Mouse (Mus musculus): ENCODE results near the gene Prrc2b. TPM values are rescaled to one million over a fixed set of nuclear protein-coding genes. Genes with fewer than 3 reads are reported as not detected.
A peak's percentile ranks its signal among the peaks of the same experiment; 100 is the strongest.

Gene Prrc2b
- total RNA-seq, 2 experiments from 2014 or later: 259 to 266 TPM

DNA sequence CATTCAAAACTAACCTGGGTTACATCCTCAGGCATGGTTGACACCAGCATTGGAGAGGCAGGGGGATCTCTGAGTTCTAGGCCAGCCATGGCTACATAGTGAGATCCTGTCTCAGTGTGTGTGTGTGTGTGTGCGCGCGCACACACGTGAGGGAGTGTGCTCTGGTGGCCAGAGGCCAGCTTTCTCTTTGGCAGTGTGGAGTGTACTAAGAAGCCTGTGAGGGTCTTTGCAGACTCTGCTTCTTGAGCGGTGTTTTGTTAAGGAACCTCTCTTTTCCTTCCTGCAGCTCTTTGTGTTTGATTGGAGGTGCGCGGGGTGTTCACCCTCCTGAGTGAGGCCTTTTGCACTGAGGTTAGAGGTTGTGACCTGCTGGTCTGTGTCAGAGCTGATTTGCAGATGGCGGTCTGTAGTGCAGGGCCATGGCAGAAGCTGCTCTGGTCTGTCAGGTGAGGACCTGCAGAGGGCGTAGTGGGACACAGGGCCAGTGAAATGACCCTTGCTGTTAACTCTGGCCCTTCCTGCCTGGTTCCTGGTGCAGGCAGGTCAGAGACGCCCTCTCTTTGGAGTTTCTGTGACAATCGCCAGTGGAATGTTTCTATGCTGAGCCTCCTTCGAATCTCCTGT, 7.8 kb downstream of the Prrc2b start:
- DNase-seq (ENCODE audit: low spot score in 2 of 2): no peak

DNA sequence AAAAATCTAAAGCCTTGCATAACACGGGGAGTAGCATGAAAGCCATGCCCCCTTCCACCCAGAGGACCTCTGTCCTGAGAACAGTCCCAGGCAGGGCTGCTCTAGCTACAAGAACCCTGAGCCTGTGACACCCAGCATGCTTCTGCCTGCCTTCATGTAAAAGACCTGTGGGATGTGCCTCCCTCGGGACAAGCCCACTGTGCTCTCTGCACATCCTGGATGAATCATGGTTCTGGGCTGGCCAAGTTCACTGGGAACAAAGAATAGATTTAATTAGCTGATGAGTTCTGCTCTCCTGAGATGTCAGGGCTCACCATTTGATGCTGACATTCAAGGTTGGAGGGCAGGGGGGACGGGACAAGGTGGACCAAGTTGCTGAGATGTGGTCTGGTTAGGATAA, 9.6 kb downstream of the Prrc2b start:
- DNase-seq (ENCODE audit: low spot score in 2 of 2): no peak

DNA sequence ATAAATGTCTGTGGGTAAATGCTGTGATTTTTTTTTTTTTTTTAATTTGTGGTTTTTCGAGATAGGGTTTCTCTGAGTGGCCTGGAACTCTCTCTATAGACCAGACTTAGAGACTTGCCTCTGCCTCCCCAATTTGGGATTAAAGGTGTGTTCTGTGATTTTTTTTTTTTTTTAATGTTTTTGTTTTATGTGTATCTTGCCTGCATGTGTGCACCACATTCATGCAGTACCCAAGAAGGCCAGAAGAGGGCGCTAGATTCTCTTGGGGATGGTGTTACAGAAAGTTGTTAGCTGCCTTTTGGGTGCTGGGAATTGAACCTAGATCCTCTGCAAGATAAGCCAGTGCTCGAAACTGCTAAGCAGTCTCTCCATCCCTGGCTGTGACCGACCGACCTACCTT, 10.1 kb downstream of the Prrc2b start:
- no peak for DNase-seq (ENCODE audit: low spot score in 2 of 2)

DNA sequence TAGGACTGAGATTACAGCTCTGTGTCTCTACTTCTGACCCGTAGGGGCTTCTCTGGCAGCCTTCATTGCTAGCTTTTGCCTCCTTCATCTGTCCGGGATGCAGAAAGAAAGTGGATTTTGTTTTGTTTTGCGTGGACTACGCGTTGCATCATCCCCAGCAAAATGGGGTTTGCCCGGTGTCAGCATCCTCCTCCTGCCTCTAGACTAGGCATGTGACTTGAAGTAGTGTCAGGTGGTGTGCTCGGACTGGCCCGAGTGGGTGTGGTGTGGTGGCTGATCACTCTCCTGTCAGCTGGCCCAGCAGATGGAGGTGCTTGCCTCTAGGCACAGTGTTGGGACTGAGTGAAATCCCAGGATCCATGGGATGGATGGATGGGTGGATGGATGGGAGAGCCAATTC, 11.2 kb downstream of the Prrc2b start:
- no peak for DNase-seq (ENCODE audit: low spot score in 2 of 2)

DNA sequence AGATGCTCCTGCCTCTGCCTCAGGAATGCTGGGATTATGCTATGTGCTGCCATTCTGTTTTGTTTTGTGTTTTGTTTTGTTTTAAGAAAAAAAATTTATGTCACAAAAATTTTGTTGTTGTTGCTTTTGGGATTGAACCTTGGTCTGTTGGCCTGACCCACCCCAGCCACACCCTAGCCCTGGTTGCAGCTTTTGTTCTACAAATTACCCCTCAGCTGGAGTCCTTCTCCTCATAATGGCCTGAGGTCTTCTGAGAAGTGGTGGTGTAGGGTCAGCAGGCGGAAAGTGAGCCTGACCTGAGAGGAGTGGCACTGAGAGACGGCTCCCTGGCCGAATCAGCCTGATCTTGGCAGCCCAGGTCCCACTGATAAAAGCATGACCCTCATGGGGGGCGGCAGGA, 11.8 kb downstream of the Prrc2b start:
- no peak for DNase-seq (ENCODE audit: low spot score in 2 of 2)

DNA sequence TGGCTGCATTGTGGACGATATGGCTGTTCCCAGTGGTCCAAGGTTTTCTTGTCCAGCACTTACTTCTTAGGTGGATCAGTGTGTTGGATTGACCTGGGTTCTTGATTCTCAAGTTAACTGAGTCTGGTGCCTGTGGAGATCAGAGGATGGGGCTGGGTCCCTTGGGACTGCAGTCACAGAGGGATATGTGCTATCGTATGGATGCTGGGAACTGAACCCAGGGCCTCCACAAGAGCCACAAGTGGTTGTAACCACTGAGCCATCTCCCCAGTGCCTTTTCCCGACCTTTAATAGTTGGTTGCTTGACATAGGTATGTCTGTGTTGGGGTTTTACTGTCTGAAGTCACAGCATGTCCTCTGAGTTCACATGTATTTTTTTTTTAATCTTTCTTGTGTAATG, 12.2 kb downstream of the Prrc2b start:
- DNase-seq (ENCODE audit: low spot score in 2 of 2): no peak

DNA sequence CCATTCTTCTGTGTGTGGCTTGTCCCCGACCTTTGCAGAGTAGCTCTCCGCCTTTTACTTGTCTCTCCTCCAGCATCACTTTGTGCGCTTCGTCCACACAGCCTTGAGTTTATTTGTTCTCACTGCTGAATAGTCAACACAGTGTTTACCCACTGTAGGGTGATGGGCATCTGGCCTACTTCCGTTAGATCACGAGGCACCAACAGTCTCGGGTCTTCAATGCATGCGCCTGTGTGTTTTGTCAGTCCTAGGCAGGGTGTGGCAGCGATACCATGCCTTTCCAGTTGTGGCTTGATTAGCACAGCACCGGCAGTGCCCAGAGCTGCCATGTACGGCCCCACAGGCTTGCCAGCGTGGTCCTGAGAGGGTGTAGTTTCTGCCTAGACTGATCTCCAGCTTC, 13.6 kb downstream of the Prrc2b start:
- no peak for DNase-seq (ENCODE audit: low spot score in 2 of 2)

DNA sequence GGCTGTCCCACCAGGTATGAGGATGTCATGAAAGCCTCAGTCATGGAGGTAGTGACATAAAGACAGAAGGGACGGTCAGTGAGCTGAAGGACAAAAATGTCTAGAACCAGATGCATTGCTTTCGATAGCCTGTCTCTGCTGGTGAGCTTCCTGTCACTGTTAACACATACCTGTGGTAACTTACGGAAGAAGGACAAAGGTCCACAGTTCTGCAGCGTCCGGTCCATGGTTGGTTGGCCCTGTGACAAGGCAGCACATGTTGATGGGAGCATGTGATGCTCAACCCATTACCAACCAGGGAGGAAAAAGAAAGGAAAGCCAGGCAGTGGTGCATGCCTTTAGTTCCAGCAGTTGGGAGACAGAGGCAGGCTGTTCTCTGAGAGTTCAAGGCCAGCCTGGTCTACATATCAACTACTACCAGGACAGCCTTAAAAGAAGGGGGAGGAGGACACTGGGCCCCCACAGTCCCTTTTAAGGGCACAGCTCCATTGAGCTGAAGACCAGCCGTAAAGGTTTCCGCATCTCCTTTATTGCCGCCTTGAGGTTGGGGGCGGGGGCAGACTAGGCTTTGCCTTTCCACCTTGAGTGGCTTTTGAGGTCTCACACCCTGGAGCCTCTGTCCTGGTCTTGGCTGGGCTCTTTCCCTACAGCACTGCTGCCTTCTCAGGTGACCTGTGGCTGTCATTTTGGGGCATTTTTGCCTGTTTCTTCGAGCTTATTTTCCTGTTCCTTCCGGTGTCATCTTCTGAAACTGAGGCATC, 14.3 kb downstream of the Prrc2b start:
- no peak for DNase-seq (ENCODE audit: low spot score in 2 of 2)

DNA sequence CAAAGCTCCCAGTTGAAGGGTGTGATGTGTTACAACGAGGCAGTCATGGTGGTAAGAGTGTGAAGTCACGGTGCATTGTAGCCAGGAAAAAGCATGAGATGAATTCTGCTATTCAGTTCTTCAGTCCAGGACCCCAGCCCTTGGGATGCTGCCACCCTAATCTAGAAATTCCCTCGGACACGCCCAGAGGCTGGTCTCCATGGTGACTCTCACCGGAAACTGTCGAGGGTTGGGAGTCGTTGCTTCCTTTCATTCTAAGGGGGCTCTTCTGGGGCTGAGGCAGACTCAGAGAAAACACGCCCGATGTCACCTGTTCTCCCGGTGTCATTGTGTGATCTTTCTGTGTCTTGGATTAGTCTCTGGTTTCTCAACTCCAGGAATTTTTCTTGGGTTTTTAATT, 15.7 kb downstream of the Prrc2b start:
- no peak for DNase-seq (ENCODE audit: low spot score in 2 of 2)

DNA sequence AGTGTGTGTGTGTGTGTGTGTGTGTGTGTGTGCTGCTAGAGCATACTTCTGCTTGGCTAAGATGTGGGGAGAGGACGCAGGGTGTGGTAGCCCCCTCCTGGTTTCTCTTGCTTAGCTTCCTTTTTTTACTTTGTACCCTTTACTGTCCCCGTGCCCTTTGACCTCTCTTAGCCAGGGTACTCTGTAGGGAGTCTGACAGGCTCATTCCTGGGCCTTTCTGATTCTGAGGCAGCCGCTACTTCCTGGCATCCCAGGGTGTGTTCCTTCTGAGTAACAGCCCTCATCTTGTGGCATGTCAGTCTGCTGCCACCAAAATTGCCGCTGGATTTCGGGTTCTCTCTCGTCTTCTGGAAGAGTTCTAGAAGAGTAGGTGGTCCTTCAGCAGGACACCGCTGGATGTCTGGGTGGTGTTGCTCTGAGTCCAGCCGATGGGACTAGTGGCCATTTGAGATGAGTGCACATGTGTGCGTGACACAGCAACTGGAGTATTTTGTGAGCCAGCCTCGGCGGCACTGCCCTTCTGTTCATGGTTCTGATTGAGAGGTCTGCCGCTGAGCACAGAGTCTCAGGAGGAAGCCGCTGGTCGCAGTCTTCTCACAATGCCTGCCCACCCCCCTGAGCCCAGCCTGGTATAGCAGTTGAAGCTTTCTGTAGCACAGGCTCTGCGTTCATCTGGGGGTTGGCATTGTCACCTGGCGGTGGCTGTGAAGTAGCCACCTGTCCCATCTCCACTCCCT, 16.3 kb downstream of the Prrc2b start:
- DNase-seq (ENCODE audit: low spot score in 2 of 2): no peak

DNA sequence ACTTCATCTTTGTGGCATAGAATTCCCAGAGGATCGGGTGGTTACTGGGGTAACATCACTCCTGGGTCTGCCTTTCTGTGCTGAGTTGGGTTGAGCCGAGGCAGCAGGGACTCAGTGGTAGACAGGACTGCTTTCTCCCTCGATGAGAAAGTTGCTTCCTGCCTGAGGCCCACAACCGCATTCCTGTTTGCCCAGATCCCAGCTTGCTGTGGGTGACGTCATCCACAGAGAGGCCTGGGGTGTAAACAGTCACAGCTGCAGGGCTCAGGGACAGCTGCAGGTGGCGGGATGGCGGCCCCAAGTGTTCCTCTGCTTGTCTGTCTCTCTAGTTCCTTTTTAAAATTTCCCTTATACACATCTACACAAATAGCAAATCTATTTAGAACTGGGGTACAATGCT, 16.9 kb downstream of the Prrc2b start:
- DNase-seq (ENCODE audit: low spot score in 2 of 2): peak; percentile 67 to 69

DNA sequence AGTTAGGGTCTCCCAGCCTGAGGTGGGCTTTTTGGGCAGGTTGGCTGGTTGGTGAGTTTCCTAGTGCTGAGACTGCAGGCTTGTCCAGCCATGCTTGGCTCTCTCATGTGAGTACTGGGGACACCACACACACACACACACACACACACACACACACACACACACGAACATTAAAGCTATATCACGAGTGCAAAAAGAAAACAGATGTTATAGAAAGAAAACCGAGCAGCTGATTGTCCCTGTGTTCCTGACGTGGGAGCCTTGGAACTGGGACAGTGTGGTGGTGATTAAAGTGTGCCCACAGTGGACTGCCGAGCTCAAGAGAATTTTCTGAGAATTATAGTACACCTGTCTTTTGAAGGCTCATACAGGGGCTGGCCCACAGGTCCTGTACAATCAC, 18.4 kb downstream of the Prrc2b start:
- no peak for DNase-seq (ENCODE audit: low spot score in 2 of 2)

DNA sequence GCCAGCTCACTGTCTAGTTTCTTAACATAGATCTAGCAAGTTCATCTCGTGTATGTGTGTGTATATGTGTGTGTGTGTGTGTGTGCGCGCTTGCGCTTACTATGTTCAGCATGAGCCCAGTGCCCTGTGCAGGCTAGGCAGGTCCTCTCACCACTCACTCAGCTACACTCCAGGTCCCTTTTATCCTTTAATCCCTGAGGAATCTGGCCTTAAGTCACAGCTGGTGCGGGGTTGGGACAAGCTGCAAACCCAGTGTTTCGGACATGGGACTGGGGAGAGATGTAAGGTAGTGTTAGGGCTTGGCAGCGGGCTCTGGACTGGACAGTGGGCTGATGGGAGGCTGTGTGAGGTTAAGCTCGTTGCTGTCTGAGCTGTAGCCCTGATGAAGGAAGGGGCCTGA, 19.1 kb downstream of the Prrc2b start:
- no peak for DNase-seq (ENCODE audit: low spot score in 2 of 2)

DNA sequence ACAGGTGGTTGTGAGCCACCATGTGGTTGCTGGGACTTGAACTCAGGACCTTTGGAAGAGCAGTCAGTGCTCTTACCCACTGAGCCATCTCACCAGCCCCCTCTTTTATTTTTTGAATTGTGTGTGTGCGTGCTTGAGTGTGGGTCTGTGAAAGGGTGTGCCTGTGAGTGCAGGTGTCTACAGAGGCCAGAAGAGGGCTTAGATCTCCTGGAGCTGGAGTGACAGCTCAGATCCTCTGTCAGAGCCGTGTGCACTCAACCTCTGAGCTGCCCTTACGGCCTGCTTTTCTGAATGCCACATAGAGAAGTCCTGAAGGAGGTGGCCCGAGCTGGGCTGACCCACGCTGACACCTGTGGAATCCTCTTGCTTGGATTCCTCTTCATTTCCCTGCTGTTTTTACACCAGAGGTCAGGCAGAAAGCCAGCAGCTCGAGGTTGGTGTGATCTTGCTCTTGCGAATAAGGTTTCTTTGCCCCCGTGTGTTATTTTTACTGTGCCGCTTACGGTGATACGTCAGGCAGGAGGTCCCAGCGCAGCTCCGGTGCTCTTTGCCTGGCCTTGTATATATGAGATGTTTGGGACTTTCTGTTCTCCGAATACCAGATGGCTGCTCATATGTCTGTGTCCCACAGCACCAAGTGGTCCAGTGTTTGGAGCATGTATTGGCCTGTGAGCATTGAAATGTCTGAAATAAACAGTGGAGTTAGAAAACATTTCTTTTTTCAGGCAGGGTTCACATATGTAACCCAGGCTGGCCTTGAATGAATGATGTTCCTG, 21.0 kb downstream of the Prrc2b start:
- DNase-seq (ENCODE audit: low spot score in 2 of 2): no peak

DNA sequence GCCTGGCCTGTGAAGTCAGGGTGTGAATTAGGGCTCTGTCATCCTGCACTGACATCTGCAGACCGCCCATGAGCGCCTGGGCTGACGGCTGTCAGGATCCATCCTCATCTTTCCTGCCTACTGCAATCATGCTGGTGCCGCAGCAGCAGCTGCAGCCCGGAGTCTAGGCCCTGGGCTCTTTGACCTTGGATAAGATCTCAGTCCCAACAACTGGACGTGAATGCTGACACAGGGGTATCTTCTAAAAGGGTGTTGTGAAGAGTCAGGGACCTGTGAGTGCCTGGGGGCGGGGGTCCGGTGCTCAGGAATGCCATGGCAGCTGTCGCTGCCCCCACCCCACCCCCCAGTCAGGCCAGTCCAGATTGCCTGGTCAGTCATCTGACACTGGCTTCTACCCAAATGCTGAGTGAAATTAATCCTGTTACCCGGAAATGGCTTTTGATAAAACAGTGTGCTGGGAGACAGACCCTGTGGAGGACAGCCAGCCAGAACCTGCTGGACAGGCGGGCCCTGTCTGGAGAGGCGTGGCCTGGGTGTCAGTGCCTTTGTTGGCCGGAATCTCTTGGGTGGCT, 23.4 kb downstream of the Prrc2b start:
- no peak for DNase-seq (ENCODE audit: low spot score in 2 of 2)

DNA sequence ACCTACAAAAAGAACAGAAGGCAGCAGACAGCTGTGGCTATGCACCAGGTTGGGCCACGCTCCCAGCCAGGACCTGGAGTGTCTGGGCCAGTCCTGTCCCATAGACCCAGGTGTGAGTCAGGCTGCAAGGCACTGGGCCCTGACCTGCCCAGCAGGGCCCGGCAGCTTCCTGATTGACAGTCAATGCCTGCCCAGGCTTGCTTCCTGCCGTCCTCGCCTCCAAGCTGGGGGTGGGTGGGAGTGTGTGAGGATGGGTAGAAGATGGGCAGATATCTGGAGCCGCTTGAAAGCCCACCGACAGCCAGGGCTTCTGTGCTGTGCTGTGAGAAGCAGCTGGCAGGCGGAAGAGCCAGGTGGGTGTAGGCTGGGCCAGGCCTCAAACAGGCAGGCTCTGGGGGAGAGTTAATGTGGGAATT, 24.2 kb downstream of the Prrc2b start:
- DNase-seq (ENCODE audit: low spot score in 2 of 2): peak; percentile 57 to 77

DNA sequence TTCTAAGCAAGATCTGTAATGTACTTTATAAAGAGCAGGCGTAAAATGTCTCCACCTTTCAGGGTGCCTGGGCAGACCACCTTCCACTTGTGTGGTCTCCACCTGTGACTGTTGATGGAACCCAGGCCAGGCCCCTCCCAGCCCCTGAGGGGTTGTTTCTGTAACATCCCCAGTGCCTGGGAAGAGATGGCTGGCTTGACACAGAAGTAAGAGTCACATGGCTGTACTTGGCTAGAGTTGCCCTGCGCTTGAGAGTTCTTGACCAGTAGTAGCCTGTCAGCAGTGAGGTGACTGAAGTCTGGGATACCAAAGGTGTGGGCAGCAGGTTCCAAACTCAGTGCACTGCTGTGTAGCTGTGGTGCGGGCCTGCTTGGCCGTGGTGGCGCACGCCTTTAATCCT, 24.6 kb downstream of the Prrc2b start:
- DNase-seq (ENCODE audit: low spot score in 2 of 2): no peak

DNA sequence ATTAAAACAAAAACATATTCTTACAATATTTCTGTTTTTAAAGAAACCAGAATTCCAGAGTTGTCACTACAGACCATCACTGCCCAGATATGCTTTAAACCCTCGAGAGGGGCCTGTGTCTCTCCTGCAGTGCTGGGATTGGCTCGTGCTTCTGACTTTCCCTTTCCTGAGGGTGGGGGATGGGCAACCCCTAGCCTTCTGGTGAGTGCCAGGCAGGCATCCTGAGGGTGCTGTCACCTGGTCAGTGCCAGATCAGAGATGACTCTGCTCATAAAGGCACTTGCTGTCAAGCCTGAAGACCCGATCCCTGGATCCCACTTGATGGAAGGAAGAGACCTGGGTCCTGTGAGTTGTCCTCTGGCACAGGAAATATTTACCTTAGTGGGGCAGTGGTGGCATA, 26.0 kb downstream of the Prrc2b start:
- no peak for DNase-seq (ENCODE audit: low spot score in 2 of 2)

DNA sequence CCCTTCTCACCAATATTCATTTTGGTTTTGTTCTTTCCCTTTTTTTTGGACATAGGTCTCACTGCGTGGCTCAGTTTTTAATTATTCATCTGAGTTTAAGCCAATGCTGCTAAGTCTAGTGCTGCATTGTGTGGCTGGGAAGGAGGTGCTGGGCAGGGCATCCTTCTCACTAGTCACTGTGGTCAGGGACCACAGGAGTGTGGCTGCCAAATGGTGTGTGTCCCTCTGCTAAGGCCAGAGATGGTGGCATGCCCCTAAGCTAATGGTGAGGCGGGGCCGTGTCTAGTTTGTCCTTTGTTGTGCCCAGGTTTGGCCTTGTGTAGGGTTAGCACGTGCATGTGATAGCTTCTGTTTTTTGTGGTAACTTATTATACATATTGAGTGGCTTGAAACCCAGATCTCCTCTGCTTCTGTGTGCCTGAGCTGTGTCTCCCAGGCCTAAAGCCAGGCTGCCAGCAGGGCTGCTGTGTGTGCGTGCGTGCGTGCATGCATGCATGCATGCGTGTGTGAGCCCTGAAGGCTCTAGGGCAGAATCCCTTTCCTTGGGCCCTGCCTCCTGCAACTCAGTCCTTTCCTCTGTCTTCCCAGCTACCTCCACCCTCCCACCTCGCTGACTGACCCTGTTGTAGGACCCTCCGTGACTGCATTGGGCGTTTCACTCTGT, 26.6 kb downstream of the Prrc2b start:
- DNase-seq (ENCODE audit: low spot score in 2 of 2): no peak

DNA sequence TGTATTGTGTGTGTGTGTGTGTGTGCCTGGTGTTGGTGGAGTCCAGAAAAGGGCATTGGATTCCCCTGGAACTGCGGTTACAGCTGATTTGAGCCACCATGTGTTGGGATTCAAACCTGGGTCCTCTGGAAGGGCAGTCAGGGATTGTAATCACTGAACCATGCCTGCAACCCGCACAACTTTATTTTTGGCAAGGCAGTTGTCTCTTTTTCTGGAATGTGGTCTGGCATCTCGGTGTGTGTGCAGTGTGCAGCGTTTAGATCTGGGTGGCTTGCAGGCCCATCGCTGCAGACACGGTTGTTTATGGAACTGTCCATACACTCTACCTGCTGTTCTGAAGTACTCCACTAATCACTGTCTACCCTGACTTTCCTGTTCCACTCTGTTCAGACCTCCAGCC, 28.5 kb downstream of the Prrc2b start:
- DNase-seq (ENCODE audit: low spot score in 2 of 2): no peak

DNA sequence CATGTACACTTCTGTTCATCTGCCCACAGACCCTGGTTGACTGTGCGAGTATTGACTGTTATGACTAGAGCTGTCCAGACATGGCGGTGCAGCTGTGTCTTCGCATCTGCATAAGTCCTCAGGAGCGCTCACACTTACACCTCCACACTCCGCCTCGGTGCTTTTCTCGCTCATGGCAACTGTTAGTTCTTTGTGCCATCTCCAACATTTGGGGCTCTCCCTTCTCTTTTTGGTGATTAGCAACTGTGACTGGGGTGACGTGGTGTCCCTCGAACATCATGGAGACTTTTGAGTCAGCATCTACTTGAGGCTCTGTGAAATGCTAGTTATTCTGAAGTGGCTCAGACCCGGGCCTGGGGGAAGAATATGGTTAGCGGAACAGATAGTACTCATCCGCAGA, 29.2 kb downstream of the Prrc2b start:
- DNase-seq (ENCODE audit: low spot score in 2 of 2): no peak

Measured in left cerebral cortex, adult 18-20 months (tissue).